Mouse (Mus musculus) left cerebral cortex, adult 2 months (tissue): ENCODE measurements around the gene Rybp. TPM values are rescaled to one million over a fixed set of nuclear protein-coding genes. Genes with fewer than 3 reads are reported as not detected.

Experiments used
- DNase-seq, 2 experiments: peaks; one replicate each; pipeline ENCODE4 v3.0.0; 2021 to 2022; ENCODE audit warnings: low spot score in 2 of 2, mixed read lengths in 1 of 2; ENCODE audit errors: extremely low spot score in 1 of 2
- H3K27ac ChIP-seq: fragments of 200-600 bp; 2 replicates; pipeline ENCODE4 v1.8.1; 2022
- H3K4me3 ChIP-seq: fragments of 200-600 bp; 2 replicates; pipeline ENCODE4 v1.8.1; 2022
- CTCF ChIP-seq: fragments of 200-600 bp; IDR thresholded peaks from 2 replicates; pipeline ENCODE4 v1.8.1; 2022; ENCODE audit warnings: antibody characterized with exemption, mild to moderate bottlenecking, moderate library complexity
- intact Hi-C: fragments of 180-260 bp; cut with DNase I; formaldehyde crosslinking; loops from one replicate; pipeline ENCODE4 v1.15.1; 2025
- total RNA-seq, 2 experiments: library from RNA; stranded (reverse); gene quantifications; 2 replicates each; pipeline ENCODE4 v1.2.3; 2021

Rybp gene
- total RNA-seq, 2 experiments from 2014 or later: 46.2 to 56.4 TPM

GRCm38 (mm10) chr6:100314201-100314600 lies 26.9 kb upstream of the Rybp start:
- intact Hi-C loops: no loop called here
- DNase-seq: no peak
- H3K27ac ChIP-seq: no peak overlapping the region
- TF ChIP-seq CTCF: no peak
- no peak overlapping the region for H3K4me3 ChIP-seq

DNA sequence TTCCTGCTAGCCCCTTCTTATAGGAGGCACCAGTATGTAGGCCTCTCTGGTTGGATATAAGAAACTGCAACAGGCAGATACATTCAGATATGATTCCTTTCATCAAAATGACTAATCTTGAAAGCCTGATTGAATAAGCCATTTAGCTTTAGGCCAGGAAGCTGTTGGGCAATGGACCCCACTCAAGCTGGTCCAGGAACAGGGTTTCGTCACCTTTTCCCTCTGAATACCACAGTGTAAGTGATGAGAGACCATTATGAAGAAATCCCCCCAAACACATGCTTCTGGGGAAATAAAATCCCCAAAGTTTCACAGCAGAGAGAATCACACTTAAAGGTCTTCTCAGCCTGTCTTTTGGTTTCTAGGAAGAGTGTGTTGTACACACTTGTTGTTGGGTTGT lies 23.9 kb upstream of the Rybp start:
- no peak overlapping the region for H3K27ac ChIP-seq
- H3K4me3 ChIP-seq: no peak overlapping the region
- no peak for DNase-seq
- intact Hi-C loops: no loop called here
- no peak for TF ChIP-seq CTCF

GRCm38 (mm10) chr6:100304831-100305230 lies 17.5 kb upstream of the Rybp start:
- no peak for TF ChIP-seq CTCF
- intact Hi-C loops: no loop called here
- no peak overlapping the region for H3K4me3 ChIP-seq
- H3K27ac ChIP-seq: no peak overlapping the region
- no peak for DNase-seq

DNA sequence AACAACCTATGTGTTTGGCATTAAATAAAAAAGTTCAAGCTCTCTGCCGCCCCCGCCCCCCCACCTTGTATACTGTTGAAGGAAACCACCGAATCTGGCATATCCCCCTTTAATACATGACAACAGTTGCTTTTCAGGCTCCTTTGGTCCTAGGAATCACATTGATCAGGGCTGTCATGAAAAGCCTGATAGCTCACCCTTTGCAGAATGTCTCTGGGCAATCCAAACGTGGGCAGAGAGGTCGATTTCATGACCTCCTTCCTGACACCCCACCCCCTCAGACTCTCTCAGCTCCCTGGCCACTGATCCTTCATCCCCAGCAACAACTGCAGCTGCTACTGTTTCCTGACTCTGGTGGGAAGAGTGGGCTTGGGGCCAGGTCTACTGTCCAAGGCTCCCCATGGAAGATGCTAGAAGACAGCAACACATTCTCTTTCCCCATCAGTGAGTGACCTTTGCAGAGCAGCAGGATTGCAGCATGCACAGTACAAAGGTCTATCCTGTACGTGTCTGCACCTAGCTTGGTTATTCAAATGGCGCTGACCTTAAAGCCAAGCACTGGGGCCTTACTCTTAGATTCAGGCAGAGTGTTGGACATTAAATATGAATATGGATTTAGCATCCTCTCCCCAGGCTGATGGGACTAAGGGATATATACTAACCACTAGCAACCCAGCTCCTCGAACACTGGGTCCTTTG lies 14.3 kb upstream of the Rybp start:
- intact Hi-C loops: no loop called here
- DNase-seq: no peak
- no peak overlapping the region for H3K4me3 ChIP-seq
- no peak for TF ChIP-seq CTCF
- H3K27ac ChIP-seq: no peak overlapping the region

- Histone ChIP-seq H3K27ac (no peak overlapping the region), H3K4me3 (no peak overlapping the region)
- intact Hi-C loops: no loop called here
- TF ChIP-seq CTCF: no peak
- DNase-seq: no peak
Measured at GRCm38 (mm10) chr6:100300831-100301230, 13.5 kb upstream of the Rybp start.

- TF ChIP-seq CTCF: no peak
- intact Hi-C loops: loop anchor here (10.0 kb wide), 1 partner anchor 494 kb away; no protein-coding TSS in a partner anchor
- Histone ChIP-seq H3K4me3 (no peak overlapping the region), H3K27ac (no peak overlapping the region)
- DNase-seq: no peak
Measured at GRCm38 (mm10) chr6:100298945-100299344, 11.7 kb upstream of the Rybp start.

GRCm38 (mm10) chr6:100297536-100297935 lies 10.3 kb upstream of the Rybp start:
- H3K4me3 ChIP-seq: no peak overlapping the region
- intact Hi-C loops: loop anchor here (10.0 kb wide), 1 partner anchor 493 kb away; no protein-coding TSS in a partner anchor
- TF ChIP-seq CTCF: no peak
- no peak overlapping the region for H3K27ac ChIP-seq
- DNase-seq: no peak

GRCm38 (mm10) chr6:100292411-100292810 lies 5.1 kb upstream of the Rybp start:
- intact Hi-C loops: loop anchor here (10.0 kb wide), 1 partner anchor 488 kb away; no protein-coding TSS in a partner anchor
- TF ChIP-seq CTCF: no peak
- DNase-seq: peak in 1 of 2 experiments; percentile 43
- H3K4me3 ChIP-seq: no peak overlapping the region
- no peak overlapping the region for H3K27ac ChIP-seq

DNA sequence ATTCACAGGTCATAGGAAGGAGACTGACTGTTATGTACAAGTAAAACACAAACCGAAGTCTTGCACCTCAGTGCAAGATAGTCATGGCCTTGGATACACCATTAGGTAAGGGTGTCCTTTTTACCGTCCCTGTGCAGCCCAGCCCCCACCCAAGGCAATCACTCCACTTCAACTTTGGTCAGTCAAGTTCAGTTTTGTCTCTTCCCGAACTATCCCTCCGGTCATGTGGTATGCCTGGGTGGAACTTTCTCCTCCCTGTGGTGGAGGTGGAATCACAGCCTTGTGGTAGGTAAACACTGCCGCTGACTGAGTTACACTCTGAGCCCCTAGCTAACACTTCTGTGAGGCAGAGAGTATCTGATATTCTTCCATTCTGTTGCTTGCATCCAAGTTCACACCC lies 1.8 kb upstream of the Rybp start:
- intact Hi-C loops: loop anchor here (5.0 to 10.0 kb wide), 4 partner anchors 147 to 594 kb away; partner anchors contain the start of gene Gpr27
- DNase-seq: no peak
- TF ChIP-seq CTCF: no peak
- no peak overlapping the region for H3K27ac ChIP-seq
- no peak overlapping the region for H3K4me3 ChIP-seq

GRCm38 (mm10) chr6:100288730-100289035 lies 1.4 kb upstream of the Rybp start:
- intact Hi-C loops: loop anchor here (5.0 to 10.0 kb wide), 4 partner anchors 146 to 594 kb away; partner anchors contain the start of gene Gpr27
- H3K4me3 ChIP-seq: no peak overlapping the region
- no peak for DNase-seq
- H3K27ac ChIP-seq: no peak overlapping the region
- TF ChIP-seq CTCF: no peak

DNA sequence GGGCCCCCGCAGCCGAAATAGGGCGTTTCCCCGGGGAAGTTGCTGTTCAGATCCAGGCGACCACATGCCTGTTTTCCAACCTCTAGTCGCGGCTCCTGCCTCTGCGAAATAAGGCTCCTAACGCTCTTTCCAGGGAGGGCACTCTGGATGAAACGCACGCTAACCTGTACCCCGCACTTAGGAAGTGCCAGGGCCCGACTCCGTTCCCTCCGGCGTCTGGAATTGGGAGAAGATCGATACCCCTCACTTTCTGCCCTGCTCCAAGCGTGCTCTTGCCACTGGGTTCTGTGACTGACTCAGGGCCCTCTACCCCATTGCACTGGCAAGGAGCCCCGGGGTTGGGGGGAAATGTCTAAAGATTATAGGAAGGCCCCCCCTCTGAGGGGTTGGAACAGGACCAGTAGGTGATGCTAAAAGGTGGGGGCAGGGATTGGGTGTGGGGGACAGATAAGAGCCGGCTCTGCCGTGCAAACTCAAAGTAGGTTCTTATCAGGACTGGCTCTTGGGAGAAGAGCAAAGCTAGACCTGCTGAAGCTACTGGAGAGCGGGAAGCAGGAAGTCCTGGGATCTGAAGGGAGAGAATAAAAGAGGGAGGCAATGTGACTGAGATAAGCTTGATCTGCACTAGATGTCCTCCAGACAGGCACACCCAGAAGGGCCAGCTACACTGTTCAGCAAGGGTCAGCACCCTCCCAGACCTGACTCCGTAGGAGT lies 888 bp upstream of the Rybp start:
- H3K4me3 ChIP-seq: peak overlapping the region; percentile 78
- peak in 1 of 2 experiments; percentile 14 for DNase-seq
- peak overlapping the region; percentile 44 for H3K27ac ChIP-seq
- intact Hi-C loops: loop anchor here (5.0 to 10.0 kb wide), 4 partner anchors 146 to 593 kb away; partner anchors contain the start of gene Gpr27
- TF ChIP-seq CTCF: no peak

GRCm38 (mm10) chr6:100286573-100287333 lies 532 bp downstream of the Rybp start:
- intact Hi-C loops: loop anchor here (1.0 to 10.0 kb wide), 9 partner anchors 80 to 592 kb away; partner anchors contain the start of gene Gpr27
- peak; percentile 66 to 73 for DNase-seq
- peak overlapping the region; percentile 71 for H3K4me3 ChIP-seq
- peak overlapping the region; percentile 89 for H3K27ac ChIP-seq
- no peak; the same call in none of the 2 replicates for TF ChIP-seq CTCF
